Mouse (Mus musculus): ENCODE measurements around the gene Snrpc. TPM values are rescaled to one million over a fixed set of nuclear protein-coding genes. Genes with fewer than 3 reads are reported as not detected.

Snrpc gene
- polyA plus RNA-seq, 1 experiment, result 173 TPM

- H3K27ac ChIP-seq (ENCODE audit: control insufficient read depth, insufficient read depth, low read depth, low read length), result peak overlapping the region; percentile 89
- no peak for TF ChIP-seq CTCF (IDR thresholded peaks at IDR 0.05; ENCODE audit: control insufficient read depth, insufficient read depth, insufficient replicate concordance, low read depth, low read length)
- no peak for TF ChIP-seq POLR2A (IDR thresholded peaks at IDR 0.05; ENCODE audit: control insufficient read depth, low read depth, low read length)
- no peaks in the 10 kb centered on the region for H3K36me3 ChIP-seq (ENCODE audit: control insufficient read depth, insufficient read depth, low read length)
- peaks cover 13% of the 10 kb centered on the region for H3K4me1 ChIP-seq (ENCODE audit: control insufficient read depth, insufficient read depth, low read length)
- no peaks in the 10 kb centered on the region for H3K27me3 ChIP-seq (ENCODE audit: control insufficient read depth, insufficient read depth, low read length)
- peak overlapping the region; percentile 94 for H3K4me3 ChIP-seq (ENCODE audit: control insufficient read depth, low read depth, low read length)
These were observed 17.9 kb upstream of the Snrpc start for GRCm38 (mm10) chr17:27819971-27820567.

- peak within 1 kb of the TSS; percentile 89 for H3K27ac ChIP-seq (ENCODE audit: control insufficient read depth, insufficient read depth, low read depth, low read length)
- H3K4me1 ChIP-seq (ENCODE audit: control insufficient read depth, insufficient read depth, low read length), result peaks cover 13% of the 10 kb centered on the region
These were observed 17.2 kb upstream of the Snrpc start, which contains the start of gene D17Wsu92e for GRCm38 (mm10) chr17:27820568-27821406. Gene D17Wsu92e (minus strand): TSS chr17:27820648.

GRCm38 (mm10) chr17:27821407-27822338 is 16.3 kb upstream of the Snrpc start:
- Histone ChIP-seq H3K27ac (ENCODE audit: control insufficient read depth, insufficient read depth, low read depth, low read length) (peak overlapping the region; percentile 83), H3K4me3 (ENCODE audit: control insufficient read depth, low read depth, low read length) (peak overlapping the region; percentile 87), H3K27me3 (ENCODE audit: control insufficient read depth, insufficient read depth, low read length) (no peaks in the 10 kb centered on the region), H3K4me1 (ENCODE audit: control insufficient read depth, insufficient read depth, low read length) (peaks cover 13% of the 10 kb centered on the region), H3K36me3 (ENCODE audit: control insufficient read depth, insufficient read depth, low read length) (no peaks in the 10 kb centered on the region)
- TF ChIP-seq CTCF (IDR thresholded peaks at IDR 0.05; ENCODE audit: control insufficient read depth, insufficient read depth, insufficient replicate concordance, low read depth, low read length), result no peak
- TF ChIP-seq POLR2A (IDR thresholded peaks at IDR 0.05; ENCODE audit: control insufficient read depth, low read depth, low read length), result no peak

More at GRCm38 (mm10) chr17:27820568-27821406, 17.2 kb upstream of the Snrpc start, which contains the start of gene D17Wsu92e:
- Histone ChIP-seq H3K36me3 (ENCODE audit: control insufficient read depth, insufficient read depth, low read length) (no peaks in the 10 kb centered on the region), H3K27me3 (ENCODE audit: control insufficient read depth, insufficient read depth, low read length) (no peaks in the 10 kb centered on the region), H3K4me3 (ENCODE audit: control insufficient read depth, low read depth, low read length) (peak within 1 kb of the TSS; percentile 94)
- TF ChIP-seq POLR2A (IDR thresholded peaks at IDR 0.05; ENCODE audit: control insufficient read depth, low read depth, low read length) (peak; percentile 69), CTCF (IDR thresholded peaks at IDR 0.05; ENCODE audit: control insufficient read depth, insufficient read depth, insufficient replicate concordance, low read depth, low read length) (no peak; the same call in 1 of the 2 replicates)

- TF ChIP-seq POLR2A (IDR thresholded peaks at IDR 0.05; ENCODE audit: control insufficient read depth, low read depth, low read length) (no peak), CTCF (IDR thresholded peaks at IDR 0.05; ENCODE audit: control insufficient read depth, insufficient read depth, insufficient replicate concordance, low read depth, low read length) (no peak)
- no peak overlapping the region for H3K27ac ChIP-seq (ENCODE audit: control insufficient read depth, insufficient read depth, low read depth, low read length)
- H3K4me1 ChIP-seq (ENCODE audit: control insufficient read depth, insufficient read depth, low read length), result peaks cover 12% of the 10 kb centered on the region
- H3K36me3 ChIP-seq (ENCODE audit: control insufficient read depth, insufficient read depth, low read length), result no peaks in the 10 kb centered on the region
- H3K27me3 ChIP-seq (ENCODE audit: control insufficient read depth, insufficient read depth, low read length), result no peaks in the 10 kb centered on the region
- no peak overlapping the region for H3K4me3 ChIP-seq (ENCODE audit: control insufficient read depth, low read depth, low read length)
These were observed 14.6 kb upstream of the Snrpc start for GRCm38 (mm10) chr17:27823142-27823905.

- no peak for TF ChIP-seq POLR2A (IDR thresholded peaks at IDR 0.05; ENCODE audit: control insufficient read depth, low read depth, low read length)
- TF ChIP-seq CTCF (IDR thresholded peaks at IDR 0.05; ENCODE audit: control insufficient read depth, insufficient read depth, insufficient replicate concordance, low read depth, low read length), result no peak
- peaks cover 4% of the 10 kb centered on the region for H3K4me1 ChIP-seq (ENCODE audit: control insufficient read depth, insufficient read depth, low read length)
- no peaks in the 10 kb centered on the region for H3K36me3 ChIP-seq (ENCODE audit: control insufficient read depth, insufficient read depth, low read length)
- H3K27ac ChIP-seq (ENCODE audit: control insufficient read depth, insufficient read depth, low read depth, low read length), result no peak overlapping the region
- no peak overlapping the region for H3K4me3 ChIP-seq (ENCODE audit: control insufficient read depth, low read depth, low read length)
- H3K27me3 ChIP-seq (ENCODE audit: control insufficient read depth, insufficient read depth, low read length), result no peaks in the 10 kb centered on the region
These were observed 13.0 kb upstream of the Snrpc start for GRCm38 (mm10) chr17:27824941-27825340.

GRCm38 (mm10) chr17:27825539-27825938 is 12.4 kb upstream of the Snrpc start:
- TF ChIP-seq POLR2A (IDR thresholded peaks at IDR 0.05; ENCODE audit: control insufficient read depth, low read depth, low read length) (no peak), CTCF (IDR thresholded peaks at IDR 0.05; ENCODE audit: control insufficient read depth, insufficient read depth, insufficient replicate concordance, low read depth, low read length) (no peak)
- Histone ChIP-seq H3K4me3 (ENCODE audit: control insufficient read depth, low read depth, low read length) (no peak overlapping the region), H3K27me3 (ENCODE audit: control insufficient read depth, insufficient read depth, low read length) (no peaks in the 10 kb centered on the region), H3K4me1 (ENCODE audit: control insufficient read depth, insufficient read depth, low read length) (peaks cover 4% of the 10 kb centered on the region), H3K36me3 (ENCODE audit: control insufficient read depth, insufficient read depth, low read length) (no peaks in the 10 kb centered on the region), H3K27ac (ENCODE audit: control insufficient read depth, insufficient read depth, low read depth, low read length) (no peak overlapping the region)

Measured in testis, adult 2 months (tissue).